Mouse (Mus musculus) lung, adult 2 months (tissue): Measurements from ENCODE around the gene Mcat. TPM values are rescaled to one million over a fixed set of nuclear protein-coding genes. Genes with fewer than 3 reads are reported as not detected.

Source experiments
- DNase-seq: peaks from one replicate; pipeline ENCODE4 v3.0.0; 2022
- H3K4me1 ChIP-seq: fragments of 200-500 bp; 2 replicates; pipeline ENCODE4 v1.6.1; 2011; ENCODE audit warnings: low read length; ENCODE audit not compliant: control insufficient read depth, insufficient read depth
- H3K4me3 ChIP-seq: fragments of 200-500 bp; replicated peaks from 2 replicates; pipeline ENCODE3; 2011; ENCODE audit warnings: low read depth, mild to moderate bottlenecking, control low read depth, low read length; ENCODE audit errors: extremely low read depth
- CTCF ChIP-seq: fragments of 200-500 bp; IDR thresholded peaks from 2 replicates; pipeline ENCODE4 v1.5.1; 2011; ENCODE audit warnings: mild to moderate bottlenecking, low read length, control low read depth; ENCODE audit not compliant: insufficient read depth
- POLR2A ChIP-seq: fragments of 200-500 bp; IDR thresholded peaks from 2 replicates; pipeline ENCODE4 v1.6.1; 2011; ENCODE audit warnings: low read depth, mild to moderate bottlenecking, control low read depth, low read length, borderline replicate concordance; ENCODE audit errors: extremely low read depth
- WGBS: fragments of 180-500 bp; shearing (Covaris S2); methylation state at CpG from one replicate; pipeline ENCODE4 v1.1.7; 2018; 5-methylcytosine and 5-hydroxymethylcytosine counted together
- polyA plus RNA-seq: library from polyadenylated mRNA; depleted of rRNA; stranded (reverse); fragments of >200 nt; gene quantifications from 2 replicates; pipeline ENCODE4 v1.2.3, GENCODE M21; 2012

The Mcat gene
- polyA plus RNA-seq, 1 experiment: 17.9 TPM

GRCm38 (mm10) chr15:83582931-83583330, 19.3 kb upstream of the Mcat start:
- no peak for DNase-seq
- Histone ChIP-seq H3K4me1 (no peaks in the 10 kb centered on the region), H3K4me3 (no peak overlapping the region)
- WGBS: 82% methylated on average over 4 of the region's 4 CpGs
- TF ChIP-seq POLR2A: no peak
- no peak for TF ChIP-seq CTCF

- DNase-seq: no peak
- TF ChIP-seq POLR2A (no peak), CTCF (no peak)
- Histone ChIP-seq H3K4me3 (no peak overlapping the region), H3K4me1 (peaks cover 5% of the 10 kb centered on the region; the same call in 1 of the 2 replicates)
- WGBS: 87% methylated on average over 9 of the region's 9 CpGs
These were observed 13.1 kb upstream of the Mcat start for GRCm38 (mm10) chr15:83576651-83577050.

- 88% methylated on average over 8 of the region's 8 CpGs for WGBS
- peaks cover 5% of the 10 kb centered on the region; the same call in 1 of the 2 replicates for H3K4me1 ChIP-seq
- TF ChIP-seq POLR2A: no peak
- no peak for TF ChIP-seq CTCF
- no peak for DNase-seq
- no peak overlapping the region for H3K4me3 ChIP-seq
These were observed 12.0 kb upstream of the Mcat start for GRCm38 (mm10) chr15:83575543-83575942.

- no peak overlapping the region for H3K4me3 ChIP-seq
- TF ChIP-seq POLR2A: no peak
- TF ChIP-seq CTCF: no peak
- DNase-seq: peak; percentile 73
- WGBS: 57% methylated on average over 6 of the region's 6 CpGs
- peaks cover 5% of the 10 kb centered on the region; the same call in 1 of the 2 replicates for H3K4me1 ChIP-seq
These were observed 11.3 kb upstream of the Mcat start for GRCm38 (mm10) chr15:83574731-83575351.

- Histone ChIP-seq H3K4me1 (peaks cover 5% of the 10 kb centered on the region; the same call in 1 of the 2 replicates), H3K4me3 (no peak overlapping the region)
- DNase-seq: no peak
- WGBS: 95% methylated on average over 12 of the region's 12 CpGs
- TF ChIP-seq CTCF: no peak
These were observed 10.0 kb upstream of the Mcat start for GRCm38 (mm10) chr15:83573606-83574005.

GRCm38 (mm10) chr15:83572132-83572531, 8.5 kb upstream of the Mcat start:
- Histone ChIP-seq H3K4me3 (no peak overlapping the region), H3K4me1 (peaks cover 10% of the 10 kb centered on the region)
- 84% methylated on average over 4 of the region's 4 CpGs for WGBS
- no peak for TF ChIP-seq CTCF
- no peak for TF ChIP-seq POLR2A
- DNase-seq: no peak

DNA sequence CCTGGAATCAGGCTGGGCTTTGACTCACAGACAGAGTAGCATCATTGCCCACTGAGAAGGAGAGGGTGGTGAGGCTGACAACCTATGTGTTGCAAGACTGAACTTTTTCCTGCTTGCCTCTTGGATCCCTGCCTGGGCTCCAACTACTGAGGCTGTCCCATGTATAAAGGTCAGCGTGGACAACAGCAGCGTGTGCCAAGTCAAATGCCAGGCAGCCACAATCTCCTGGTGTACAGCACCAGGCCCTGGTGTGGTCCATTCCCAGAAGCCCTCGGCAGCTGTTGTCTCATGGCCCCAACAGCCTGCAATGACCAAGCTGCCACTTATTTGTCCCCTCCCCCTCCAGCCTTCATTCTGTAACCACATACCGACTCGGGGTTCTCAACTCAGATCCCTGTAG, 8.0 kb upstream of the Mcat start:
- Histone ChIP-seq H3K4me1 (peaks cover 10% of the 10 kb centered on the region), H3K4me3 (no peak overlapping the region)
- TF ChIP-seq CTCF (no peak), POLR2A (no peak)
- 66% methylated on average over 5 of the region's 5 CpGs for WGBS
- no peak for DNase-seq

- Histone ChIP-seq H3K4me3 (no peak overlapping the region), H3K4me1 (peaks cover 11% of the 10 kb centered on the region)
- 60% methylated on average over 2 of the region's 2 CpGs for WGBS
- DNase-seq: no peak
- TF ChIP-seq CTCF (no peak), POLR2A (no peak)
These were observed 7.1 kb upstream of the Mcat start for GRCm38 (mm10) chr15:83570641-83571040.

DNA sequence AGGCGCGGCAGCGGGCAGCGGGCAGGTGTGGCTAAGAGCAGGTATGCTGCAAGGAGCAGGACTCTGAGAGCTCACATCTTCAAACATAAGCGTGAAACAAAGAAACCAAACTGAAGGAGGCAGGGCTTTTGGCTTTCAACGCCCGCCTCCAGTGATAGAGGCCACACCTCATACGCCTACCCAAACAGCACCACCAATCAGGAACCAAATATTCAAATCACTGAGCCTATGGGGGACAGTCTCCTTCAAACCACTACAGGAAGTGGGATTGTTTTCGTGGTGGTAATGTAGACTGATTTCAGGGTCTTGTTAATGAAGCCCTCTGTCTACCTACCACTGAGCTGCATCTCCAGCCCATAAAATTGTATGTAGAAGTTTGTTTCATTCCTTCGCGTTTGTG, 6.1 kb upstream of the Mcat start:
- no peak overlapping the region for H3K4me3 ChIP-seq
- no peak for TF ChIP-seq POLR2A
- TF ChIP-seq CTCF: no peak
- WGBS: 58% methylated on average over 11 of the region's 11 CpGs
- H3K4me1 ChIP-seq: peaks cover 14% of the 10 kb centered on the region
- no peak for DNase-seq

GRCm38 (mm10) chr15:83568544-83568943, 5.0 kb upstream of the Mcat start:
- Histone ChIP-seq H3K4me1 (peaks cover 17% of the 10 kb centered on the region), H3K4me3 (no peak overlapping the region)
- 96% methylated on average over 5 of the region's 5 CpGs for WGBS
- TF ChIP-seq CTCF (no peak), POLR2A (no peak)
- DNase-seq: no peak
